Mouse (Mus musculus): ENCODE measurements around the gene Slc9b1. TPM values are rescaled to one million over a fixed set of nuclear protein-coding genes. Genes with fewer than 3 reads are reported as not detected.

Slc9b1 gene
- polyA plus RNA-seq, 1 experiment, result 20.9 TPM

- Histone ChIP-seq H3K4me3 (ENCODE audit: low read depth, low read length) (no peak overlapping the region), H3K36me3 (ENCODE audit: control insufficient read depth, insufficient read depth, low read length, poor library complexity, severe bottlenecking) (no peaks in the 10 kb centered on the region; the same call in 1 of the 2 replicates)
Measured at GRCm38 (mm10) chr3:135417799-135418198, 70.0 kb downstream of the Slc9b1 start.

GRCm38 (mm10) chr3:135420542-135421309 is 72.9 kb downstream of the Slc9b1 start:
- H3K9me3 ChIP-seq (replicated peaks; ENCODE audit: control insufficient read depth, insufficient read depth, low read length, poor library complexity, severe bottlenecking), result no peaks in the 10 kb centered on the region
- H3K9ac ChIP-seq (ENCODE audit: low read depth, poor library complexity, severe bottlenecking), result no peak overlapping the region
- no peak overlapping the region for H3K27ac ChIP-seq (ENCODE audit: insufficient read depth, low read length)
- H3K4me1 ChIP-seq (ENCODE audit: control insufficient read depth, insufficient read depth, low read length), result peaks cover 2% of the 10 kb centered on the region
- H3K36me3 ChIP-seq (ENCODE audit: control insufficient read depth, insufficient read depth, low read length, poor library complexity, severe bottlenecking), result no peaks in the 10 kb centered on the region; the same call in 1 of the 2 replicates
- no peaks in the 10 kb centered on the region for H3K27me3 ChIP-seq (ENCODE audit: control insufficient read depth, insufficient read depth, low read length, poor library complexity, severe bottlenecking)
- no peak overlapping the region for H3K4me3 ChIP-seq (ENCODE audit: low read depth, low read length)
- TF ChIP-seq CTCF (IDR thresholded peaks at IDR 0.05; ENCODE audit: low read depth, low read length), result no peak

More at GRCm38 (mm10) chr3:135417799-135418198, 70.0 kb downstream of the Slc9b1 start:
- Histone ChIP-seq H3K9ac (ENCODE audit: low read depth, poor library complexity, severe bottlenecking) (no peak overlapping the region), H3K9me3 (replicated peaks; ENCODE audit: control insufficient read depth, insufficient read depth, low read length, poor library complexity, severe bottlenecking) (no peaks in the 10 kb centered on the region), H3K27ac (ENCODE audit: insufficient read depth, low read length) (no peak overlapping the region), H3K4me1 (ENCODE audit: control insufficient read depth, insufficient read depth, low read length) (peaks cover 2% of the 10 kb centered on the region), H3K27me3 (ENCODE audit: control insufficient read depth, insufficient read depth, low read length, poor library complexity, severe bottlenecking) (no peaks in the 10 kb centered on the region)
- TF ChIP-seq POLR2A (IDR thresholded peaks at IDR 0.05; ENCODE audit: insufficient read depth, low read length) (no peak), CTCF (IDR thresholded peaks at IDR 0.05; ENCODE audit: low read depth, low read length) (no peak), EP300 (IDR thresholded peaks at IDR 0.05; ENCODE audit: insufficient read depth, low read depth, low read length) (no peak)

GRCm38 (mm10) chr3:135421310-135421594 is 73.4 kb downstream of the Slc9b1 start:
- Histone ChIP-seq H3K9me3 (replicated peaks; ENCODE audit: control insufficient read depth, insufficient read depth, low read length, poor library complexity, severe bottlenecking) (no peaks in the 10 kb centered on the region), H3K4me1 (ENCODE audit: control insufficient read depth, insufficient read depth, low read length) (peaks cover 2% of the 10 kb centered on the region), H3K27ac (ENCODE audit: insufficient read depth, low read length) (no peak overlapping the region), H3K27me3 (ENCODE audit: control insufficient read depth, insufficient read depth, low read length, poor library complexity, severe bottlenecking) (no peaks in the 10 kb centered on the region), H3K9ac (ENCODE audit: low read depth, poor library complexity, severe bottlenecking) (no peak overlapping the region), H3K4me3 (ENCODE audit: low read depth, low read length) (no peak overlapping the region), H3K36me3 (ENCODE audit: control insufficient read depth, insufficient read depth, low read length, poor library complexity, severe bottlenecking) (no peaks in the 10 kb centered on the region; the same call in 1 of the 2 replicates)
- TF ChIP-seq EP300 (IDR thresholded peaks at IDR 0.05; ENCODE audit: insufficient read depth, low read depth, low read length) (no peak), CTCF (IDR thresholded peaks at IDR 0.05; ENCODE audit: low read depth, low read length) (no peak), POLR2A (IDR thresholded peaks at IDR 0.05; ENCODE audit: insufficient read depth, low read length) (no peak)

- Histone ChIP-seq H3K4me3 (ENCODE audit: low read depth, low read length) (peak overlapping the region; percentile 95), H3K27ac (ENCODE audit: insufficient read depth, low read length) (peak overlapping the region; percentile 74), H3K36me3 (ENCODE audit: control insufficient read depth, insufficient read depth, low read length, poor library complexity, severe bottlenecking) (no peaks in the 10 kb centered on the region; the same call in 1 of the 2 replicates), H3K27me3 (ENCODE audit: control insufficient read depth, insufficient read depth, low read length, poor library complexity, severe bottlenecking) (no peaks in the 10 kb centered on the region), H3K4me1 (ENCODE audit: control insufficient read depth, insufficient read depth, low read length) (peaks cover 2% of the 10 kb centered on the region), H3K9ac (ENCODE audit: low read depth, poor library complexity, severe bottlenecking) (peak overlapping the region; percentile 63), H3K9me3 (replicated peaks; ENCODE audit: control insufficient read depth, insufficient read depth, low read length, poor library complexity, severe bottlenecking) (no peaks in the 10 kb centered on the region)
- TF ChIP-seq EP300 (IDR thresholded peaks at IDR 0.05; ENCODE audit: insufficient read depth, low read depth, low read length) (no peak), CTCF (IDR thresholded peaks at IDR 0.05; ENCODE audit: low read depth, low read length) (no peak), POLR2A (IDR thresholded peaks at IDR 0.05; ENCODE audit: insufficient read depth, low read length) (no peak)
Measured at GRCm38 (mm10) chr3:135422232-135422855, 74.5 kb downstream of the Slc9b1 start.

- TF ChIP-seq CTCF (IDR thresholded peaks at IDR 0.05; ENCODE audit: low read depth, low read length), result no peak
- TF ChIP-seq POLR2A (IDR thresholded peaks at IDR 0.05; ENCODE audit: insufficient read depth, low read length), result peak; percentile 74
- 0 out of 2 replicates have a peak, but pooled peaks have one; percentile 7 for TF ChIP-seq EP300 (IDR thresholded peaks at IDR 0.05; ENCODE audit: insufficient read depth, low read depth, low read length)
Measured at GRCm38 (mm10) chr3:135422856-135423607, 75.2 kb downstream of the Slc9b1 start.

More at GRCm38 (mm10) chr3:135422856-135423607, 75.2 kb downstream of the Slc9b1 start:
- no peaks in the 10 kb centered on the region for H3K9me3 ChIP-seq (replicated peaks; ENCODE audit: control insufficient read depth, insufficient read depth, low read length, poor library complexity, severe bottlenecking)
- peak overlapping the region; percentile 95 for H3K4me3 ChIP-seq (ENCODE audit: low read depth, low read length)
- peak overlapping the region; percentile 63 for H3K9ac ChIP-seq (ENCODE audit: low read depth, poor library complexity, severe bottlenecking)
- H3K27ac ChIP-seq (ENCODE audit: insufficient read depth, low read length), result peak overlapping the region; percentile 74
- no peaks in the 10 kb centered on the region for H3K4me1 ChIP-seq (ENCODE audit: control insufficient read depth, insufficient read depth, low read length)
- no peaks in the 10 kb centered on the region for H3K27me3 ChIP-seq (ENCODE audit: control insufficient read depth, insufficient read depth, low read length, poor library complexity, severe bottlenecking)
- H3K36me3 ChIP-seq (ENCODE audit: control insufficient read depth, insufficient read depth, low read length, poor library complexity, severe bottlenecking), result no peaks in the 10 kb centered on the region; the same call in 1 of the 2 replicates
